Mouse (Mus musculus): ENCODE results near the gene Rab11b.
"Not testable (repeated sequence)": the region's sequence is repeated elsewhere in the genome, so short reads cannot be mapped to it uniquely, and the experiment has no call there.

GRCm38 (mm10) chr17:33732556-33733083 is 27.7 kb downstream of the Rab11b start:
- not testable (repeated sequence) for TF ChIP-seq CTCF (IDR thresholded peaks at IDR 0.05; ENCODE audit: extremely low read depth, insufficient read depth, insufficient read length, insufficient replicate concordance); POLR2A (IDR thresholded peaks at IDR 0.05; ENCODE audit: low read depth, low read length)
